Mouse (Mus musculus) E14TG2a.4 (cell line): ENCODE measurements around the gene Prmt3.

Source experiments
- CTCF ChIP-seq: conservative IDR thresholded peaks from 2 replicates; pipeline ENCODE4 v1.5.1; 2014; ENCODE audit warnings: low read length
- NANOG ChIP-seq: IDR thresholded peaks from 2 replicates; pipeline ENCODE4 v1.6.1; 2014; ENCODE audit warnings: borderline replicate concordance, low read length, mixed read lengths
- POU5F1 ChIP-seq: IDR thresholded peaks from 2 replicates; pipeline ENCODE4 v1.6.1; 2014; ENCODE audit warnings: low read length, borderline replicate concordance

DNA sequence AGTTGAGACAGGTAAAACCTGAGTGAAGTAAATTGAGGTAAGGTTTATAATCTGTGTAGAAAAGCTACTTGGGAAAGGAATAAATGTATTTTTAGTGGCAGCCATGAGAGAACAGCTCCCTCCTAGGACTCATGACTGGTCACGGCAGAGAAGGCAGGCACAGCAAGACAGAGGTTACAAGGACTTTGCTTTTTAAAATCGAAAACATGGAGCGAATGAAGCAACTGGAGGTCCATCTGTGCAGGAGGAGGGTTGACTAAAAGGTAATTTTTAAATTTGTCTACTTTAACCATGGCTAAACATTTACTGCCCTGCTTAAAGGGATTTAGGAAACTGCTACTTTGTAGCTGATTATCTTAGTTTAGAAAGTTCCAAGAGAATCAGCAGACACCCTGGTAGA, 81.7 kb downstream of the Prmt3 start:
- no peak for TF ChIP-seq CTCF
- no peak for TF ChIP-seq NANOG
- no peak for TF ChIP-seq POU5F1
